Mouse (Mus musculus) cerebellum, adult 2 months (tissue): Measurements from ENCODE around the gene Inafm2.

Experiments
- CTCF ChIP-seq: fragments of 200-500 bp; IDR thresholded peaks from 2 replicates; pipeline ENCODE4 v1.5.1; 2011; ENCODE audit warnings: low read depth, mild to moderate bottlenecking, control low read depth, low read length, moderate library complexity, borderline replicate concordance; ENCODE audit not compliant: insufficient read depth
- POLR2A ChIP-seq: fragments of 200-500 bp; IDR thresholded peaks from 2 replicates; pipeline ENCODE4 v1.6.1; 2011; ENCODE audit warnings: low read length, control low read depth, borderline replicate concordance; ENCODE audit not compliant: insufficient read depth

- TF ChIP-seq CTCF (no peak), POLR2A (no peak)
Observed at GRCm38 (mm10) chr2:118755407-118755806, 9.8 kb downstream of the Inafm2 start.
